Mouse (Mus musculus): ENCODE measurements around the gene Bcl7a.

The Bcl7a gene

DNA sequence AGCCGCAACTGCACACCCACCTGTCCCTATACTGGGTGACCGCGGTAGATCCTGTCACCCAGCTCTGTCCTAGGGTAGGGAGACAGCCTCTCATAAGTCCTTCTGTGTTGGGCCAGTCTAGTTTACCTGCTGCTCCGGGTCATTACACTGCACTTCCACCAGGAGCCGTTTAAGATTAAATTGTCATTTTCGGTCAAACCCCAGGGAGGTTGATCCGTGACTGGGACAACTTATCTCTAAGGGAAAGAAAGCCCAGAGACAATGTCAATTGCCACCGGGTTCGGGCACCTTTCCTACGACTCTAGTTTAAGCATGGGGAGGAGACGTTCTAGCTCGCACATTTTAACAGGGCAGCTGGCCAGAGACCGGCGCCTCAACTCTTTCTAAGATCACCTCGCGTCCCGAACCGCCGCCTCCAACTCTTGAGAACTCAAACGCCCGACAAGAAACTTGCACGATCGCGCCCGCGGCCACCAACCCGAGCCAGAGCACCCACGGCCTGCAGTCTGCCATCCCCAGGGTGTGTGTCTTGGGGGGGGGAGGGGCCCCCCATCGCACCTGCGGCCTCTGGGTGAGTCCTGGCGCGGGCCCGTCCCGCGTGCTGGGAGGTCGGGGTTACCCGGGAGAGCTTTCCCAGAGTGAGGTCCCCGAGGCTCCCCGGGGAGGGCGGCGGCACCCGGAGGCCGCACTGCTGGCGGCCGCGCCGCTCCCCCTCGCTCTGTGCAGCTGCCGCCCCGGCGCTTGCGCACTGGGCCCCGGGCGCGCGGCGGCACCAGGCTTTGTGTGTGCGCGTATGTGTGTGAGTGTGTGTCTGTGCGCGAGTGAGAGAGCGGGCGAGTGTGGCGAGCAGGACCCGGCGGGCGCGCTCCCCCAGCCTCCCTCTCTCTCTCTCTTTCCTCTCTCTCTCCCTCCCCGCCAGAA is at the start of gene Bcl7a:
TSS of gene Bcl7a (plus strand) at position 128 of the 921 bp plus-strand sequence.
- in situ Hi-C loops (cut with MboI; ENCODE audit: unreplicated experiment in 2 of 2), result loop anchor here in 1 of 2 experiments (25.0 kb wide), 1 partner anchor 1132 kb away; the partner anchor contains the start of gene Hvcn1

GRCm38 (mm10) chr5:123294653-123295052 is 49.0 kb upstream of the Bcl7a start:
- in situ Hi-C loops (cut with MboI; ENCODE audit: unreplicated experiment in 2 of 2), result loop anchor here (5.0 kb wide), 2 partner anchors 73 to 148 kb away; no protein-coding TSS in a partner anchor

DNA sequence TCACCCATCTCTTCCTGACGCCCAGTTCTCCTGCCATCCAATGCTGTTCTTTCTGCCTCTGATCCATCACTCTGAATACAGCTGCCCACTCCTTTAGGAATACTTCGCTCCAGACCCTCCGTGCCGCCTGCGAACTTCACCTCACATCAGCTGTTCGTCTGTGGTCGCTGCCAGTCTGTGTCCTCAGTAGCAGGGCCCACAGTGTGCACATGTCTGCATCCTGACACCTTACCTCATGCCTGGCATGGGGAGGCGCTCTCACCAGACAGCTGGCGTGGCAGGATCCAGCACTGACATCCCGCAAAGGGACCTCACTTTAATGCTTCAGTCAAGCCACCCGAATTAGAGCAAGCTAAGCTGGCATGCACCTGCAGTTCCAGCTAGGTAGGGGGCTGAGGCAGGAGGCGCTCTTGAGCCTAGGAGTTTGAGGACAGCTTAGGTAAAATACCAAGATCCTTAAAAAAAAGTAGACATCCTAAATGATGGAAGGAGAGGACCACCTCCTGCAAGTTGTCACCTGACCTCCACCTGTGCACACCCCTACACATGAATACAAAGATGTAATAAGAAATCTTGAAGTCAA is 47.3 kb upstream of the Bcl7a start:
- in situ Hi-C loops (cut with MboI; ENCODE audit: unreplicated experiment in 2 of 2), result loop anchor here (5.0 kb wide), 1 partner anchor 71 kb away; no protein-coding TSS in a partner anchor

DNA sequence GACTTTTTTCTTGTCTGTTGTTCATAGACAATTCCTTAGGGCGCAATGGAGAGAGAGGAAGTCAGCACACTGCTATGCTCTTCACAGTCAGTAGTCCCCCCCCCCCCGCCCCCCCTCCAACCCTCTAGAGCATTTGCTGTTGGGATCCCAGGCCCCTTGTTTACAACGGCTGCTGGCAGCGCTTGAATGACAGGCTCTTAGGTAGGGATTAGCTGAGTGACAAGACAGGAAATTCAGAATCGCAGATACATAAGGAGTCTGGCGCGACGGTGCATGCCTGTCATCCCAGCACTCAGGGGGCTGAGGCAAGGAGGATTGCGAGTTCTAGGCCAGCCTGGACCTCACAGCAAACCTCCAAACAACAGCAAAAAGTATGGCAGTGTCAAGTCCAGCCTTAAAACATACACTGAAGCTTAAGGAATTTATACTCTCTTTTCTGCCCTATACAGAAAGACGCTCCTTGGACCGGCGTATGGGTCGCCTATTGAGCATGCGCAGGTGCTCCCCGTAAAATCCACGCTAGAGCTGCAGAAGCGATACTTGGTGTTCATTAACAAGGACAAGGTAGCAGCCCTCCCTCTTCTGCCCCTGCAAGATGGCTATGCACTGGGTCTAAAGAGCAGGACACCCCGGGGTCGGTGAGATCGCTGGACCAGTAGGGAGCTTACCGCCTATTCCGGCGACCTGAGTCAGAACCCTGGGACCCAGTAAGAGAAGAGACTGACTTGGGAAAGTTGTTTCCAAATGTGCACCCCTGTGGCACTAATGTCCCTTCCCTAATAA is 46.5 kb upstream of the Bcl7a start:
- in situ Hi-C loops (cut with MboI; ENCODE audit: unreplicated experiment in 2 of 2), result loop anchor here (5.0 kb wide), 1 partner anchor 70 kb away; no protein-coding TSS in a partner anchor

- in situ Hi-C loops (cut with MboI; ENCODE audit: unreplicated experiment in 2 of 2), result loop anchor here (5.0 kb wide), 1 partner anchor 69 kb away; no protein-coding TSS in a partner anchor
Observed at GRCm38 (mm10) chr5:123297830-123298229, 45.8 kb upstream of the Bcl7a start.

DNA sequence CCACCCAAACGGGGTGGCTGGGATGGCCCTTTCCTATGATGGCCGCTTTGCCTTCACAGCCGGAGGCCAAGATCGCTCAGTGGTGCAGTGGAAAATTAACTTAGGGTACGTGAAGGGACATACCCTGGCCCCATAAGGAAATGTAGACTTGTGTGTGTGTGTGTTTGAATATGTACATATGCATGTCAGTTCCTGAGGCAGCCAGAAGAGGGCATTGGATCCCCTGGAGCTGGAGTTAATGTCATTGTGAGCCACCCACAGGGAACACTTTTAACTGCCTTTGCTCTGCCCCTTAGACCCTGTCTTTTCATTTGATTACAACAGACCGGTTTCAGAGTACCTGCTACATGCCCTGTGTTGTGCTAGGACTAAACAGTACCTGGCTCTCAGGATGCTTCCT is 45.1 kb upstream of the Bcl7a start:
- in situ Hi-C loops (cut with MboI; ENCODE audit: unreplicated experiment in 2 of 2), result loop anchor here (5.0 kb wide), 1 partner anchor 69 kb away; no protein-coding TSS in a partner anchor

GRCm38 (mm10) chr5:123300496-123301034 is 43.1 kb upstream of the Bcl7a start:
- in situ Hi-C loops (cut with MboI; ENCODE audit: unreplicated experiment in 2 of 2), result no loop called here

GRCm38 (mm10) chr5:123301780-123302521 is 41.7 kb upstream of the Bcl7a start:
- in situ Hi-C loops (cut with MboI; ENCODE audit: unreplicated experiment in 2 of 2), result no loop called here

DNA sequence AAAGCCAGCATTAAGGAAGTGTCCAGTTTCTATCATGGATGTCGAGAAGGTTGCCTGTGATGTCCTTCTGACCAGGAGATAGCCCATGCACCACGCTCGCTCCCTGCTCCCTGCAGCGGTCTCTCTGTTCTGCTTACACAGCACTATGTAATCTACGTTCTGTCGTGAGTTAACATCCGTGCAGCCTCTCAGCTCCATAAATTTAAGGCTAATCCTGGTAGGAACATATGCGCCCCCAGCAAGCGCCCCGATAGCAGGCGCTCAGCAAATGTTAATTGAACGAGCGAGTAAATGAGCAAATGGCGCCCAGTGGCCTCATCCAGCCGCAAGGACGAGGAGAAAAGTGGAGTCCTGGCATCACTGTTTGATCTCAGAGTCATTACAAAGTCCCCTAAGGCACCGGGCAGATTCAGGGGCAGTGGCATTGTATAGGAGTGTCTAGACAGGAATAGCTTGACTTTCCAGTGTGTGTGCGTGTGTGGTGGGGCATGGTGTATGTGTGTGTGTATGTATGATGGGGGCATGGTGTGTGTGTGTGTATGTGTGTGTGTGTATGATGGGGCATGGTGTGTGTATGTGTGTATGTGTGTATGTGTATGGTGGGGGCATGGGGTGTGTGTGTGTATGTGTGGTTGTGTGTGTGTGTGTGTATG is 35.9 kb upstream of the Bcl7a start:
- in situ Hi-C loops (cut with MboI; ENCODE audit: unreplicated experiment in 2 of 2), result no loop called here

DNA sequence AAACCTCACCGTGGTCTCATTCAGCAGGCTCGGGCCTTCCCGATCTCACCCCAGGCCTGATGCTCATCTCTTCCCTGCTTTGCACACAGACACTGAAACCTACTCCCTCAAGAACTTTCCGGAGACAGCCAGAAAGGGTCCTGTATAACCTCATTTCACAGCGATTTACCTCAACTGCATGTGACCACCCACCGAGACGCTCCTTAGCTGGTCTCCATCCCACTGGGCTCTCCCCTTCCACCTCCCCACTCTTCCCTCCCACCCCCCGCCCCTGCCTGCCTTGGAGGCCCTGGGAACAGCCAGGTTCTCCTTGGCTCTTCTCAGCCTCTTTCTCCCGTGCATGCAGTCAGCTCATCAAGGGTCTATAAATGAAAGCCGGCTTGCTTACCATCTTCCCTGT is 33.8 kb upstream of the Bcl7a start:
- in situ Hi-C loops (cut with MboI; ENCODE audit: unreplicated experiment in 2 of 2), result loop anchor here in 1 of 2 experiments (5.0 kb wide), 1 partner anchor 37 kb away; no protein-coding TSS in a partner anchor

GRCm38 (mm10) chr5:123310221-123310620 is 33.4 kb upstream of the Bcl7a start:
- in situ Hi-C loops (cut with MboI; ENCODE audit: unreplicated experiment in 2 of 2), result loop anchor here in 1 of 2 experiments (5.0 kb wide), 1 partner anchor 37 kb away; no protein-coding TSS in a partner anchor

GRCm38 (mm10) chr5:123313058-123313630 is 30.5 kb upstream of the Bcl7a start:
- in situ Hi-C loops (cut with MboI; ENCODE audit: unreplicated experiment in 2 of 2), result loop anchor here in 1 of 2 experiments (5.0 kb wide), 1 partner anchor 34 kb away; no protein-coding TSS in a partner anchor

- in situ Hi-C loops (cut with MboI; ENCODE audit: unreplicated experiment in 2 of 2), result loop anchor here in 1 of 2 experiments (5.0 kb wide), 1 partner anchor 33 kb away; no protein-coding TSS in a partner anchor
Observed at GRCm38 (mm10) chr5:123313851-123314380, 29.7 kb upstream of the Bcl7a start.

GRCm38 (mm10) chr5:123315219-123315866 is 28.3 kb upstream of the Bcl7a start:
- in situ Hi-C loops (cut with MboI; ENCODE audit: unreplicated experiment in 2 of 2), result no loop called here

DNA sequence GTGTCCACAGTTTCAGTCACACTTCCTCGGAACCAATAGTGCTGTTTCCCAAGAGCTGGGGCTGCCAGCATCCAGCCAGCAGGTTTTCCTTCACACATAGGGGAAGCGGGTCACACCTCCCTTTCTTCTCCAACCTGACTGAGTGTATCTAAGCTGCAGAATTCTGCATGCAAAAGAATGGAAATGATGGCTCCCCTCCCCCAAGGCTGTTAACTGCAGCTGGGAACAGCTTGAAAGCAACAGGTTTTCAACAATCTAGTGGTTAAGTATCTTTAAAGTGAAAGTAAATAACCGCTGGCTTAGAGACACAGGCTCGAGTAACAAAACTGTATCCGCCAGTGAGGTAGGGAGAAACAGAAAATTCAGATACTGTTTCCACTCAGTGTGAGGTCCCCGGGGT is 25.6 kb upstream of the Bcl7a start:
- in situ Hi-C loops (cut with MboI; ENCODE audit: unreplicated experiment in 2 of 2), result no loop called here

DNA sequence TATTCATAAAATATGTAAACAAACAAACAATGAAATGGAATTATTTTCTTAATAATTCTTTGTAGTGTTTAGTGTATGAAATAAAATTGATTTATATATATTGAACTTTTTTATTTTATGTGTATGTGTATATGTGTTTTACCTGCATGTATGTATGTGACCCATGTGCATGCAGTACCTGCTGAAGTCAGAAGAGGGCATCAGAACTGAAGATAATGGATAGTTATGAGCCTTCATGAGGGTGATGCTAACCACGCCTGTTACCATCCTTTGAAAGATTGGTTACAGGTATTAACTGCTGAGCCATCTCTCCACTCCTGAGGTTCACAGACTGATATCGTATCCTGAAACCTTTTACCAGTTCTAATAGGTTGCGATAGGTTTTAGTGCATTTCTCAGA is 23.5 kb upstream of the Bcl7a start:
- in situ Hi-C loops (cut with MboI; ENCODE audit: unreplicated experiment in 2 of 2), result loop anchor here in 1 of 2 experiments (10.0 kb wide), 1 partner anchor 175 kb away; the partner anchor contains the start of gene Setd1b

DNA sequence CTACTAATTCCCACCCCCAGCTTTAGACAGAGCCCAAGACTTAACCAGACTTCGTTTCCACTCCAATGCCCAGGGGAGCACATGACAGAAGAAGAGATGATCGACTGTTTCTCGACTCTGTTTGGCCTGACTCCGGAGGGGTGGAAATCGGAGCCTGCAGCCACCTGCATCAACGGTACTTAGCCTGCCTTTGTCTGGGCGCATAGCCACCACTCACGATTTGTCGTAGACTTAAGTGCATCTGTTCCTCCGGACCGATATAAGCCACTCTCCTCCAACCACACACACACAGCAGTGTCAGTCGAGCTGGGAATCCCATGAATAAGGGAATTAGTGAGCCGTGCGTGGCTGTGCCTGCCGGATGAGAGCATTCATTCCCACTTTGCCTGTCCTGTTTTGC is 19.4 kb upstream of the Bcl7a start:
- in situ Hi-C loops (cut with MboI; ENCODE audit: unreplicated experiment in 2 of 2), result loop anchor here in 1 of 2 experiments (10.0 kb wide), 1 partner anchor 179 kb away; the partner anchor contains the start of gene Setd1b
